Mouse (Mus musculus) MEL (cell line): ENCODE data around the gene Pde11a. TPM values are rescaled to one million over a fixed set of nuclear protein-coding genes. Genes with fewer than 3 reads are reported as not detected.

ENCODE experiments used
- DNase-seq: peaks from one replicate; pipeline ENCODE4 v3.0.0; 2011; ENCODE audit warnings: low read depth, low spot score
- H3K27ac ChIP-seq: 2 replicates; pipeline ENCODE4 v1.5.1; 2012; ENCODE audit warnings: low read depth, mild to moderate bottlenecking, control low read depth, low read length, moderate library complexity; ENCODE audit not compliant: control insufficient read depth
- H3K27me3 ChIP-seq, 2 experiments: fragments of 150-350 bp in 1 of 2; sonication (generic) in 1 of 2; 2 replicates each; pipeline ENCODE4 v1.6.1; 2012; ENCODE audit warnings: low read length in 2 of 2, mild to moderate bottlenecking in 2 of 2, improper control_type of control experiment in 1 of 2, moderate library complexity in 1 of 2; ENCODE audit not compliant: insufficient read depth in 2 of 2, control insufficient read depth in 1 of 2
- H3K36me3 ChIP-seq, 2 experiments: 2 replicates each; pipeline ENCODE4 v1.6.1; 2012 to 2014; ENCODE audit warnings: low read length in 2 of 2, improper control_type of control experiment in 1 of 2, inconsistent platforms in 1 of 2, mild to moderate bottlenecking in 1 of 2; ENCODE audit not compliant: insufficient read depth in 2 of 2, control insufficient read depth in 1 of 2
- H3K4me1 ChIP-seq, 2 experiments: fragments of 150-350 bp in 1 of 2; sonication (generic) in 1 of 2; 2 replicates each; pipeline ENCODE4 v1.6.1; 2012; ENCODE audit warnings: low read length in 2 of 2, improper control_type of control experiment in 1 of 2, mild to moderate bottlenecking in 1 of 2; ENCODE audit not compliant: insufficient read depth in 2 of 2, control insufficient read depth in 1 of 2
- H3K4me3 ChIP-seq, 2 experiments: fragments of 150-350 bp in 1 of 2; sonication (generic) in 1 of 2; 2 replicates each; pipeline ENCODE4 v1.5.1; 2012; ENCODE audit warnings: low read depth in 2 of 2, low read length in 2 of 2, mild to moderate bottlenecking in 2 of 2, moderate library complexity in 2 of 2, control low read depth in 1 of 2, improper control_type of control experiment in 1 of 2; ENCODE audit not compliant: control insufficient read depth in 1 of 2, insufficient read depth in 1 of 2
- H3K79me2 ChIP-seq: 2 replicates; pipeline ENCODE4 v1.6.1; 2012; ENCODE audit warnings: mild to moderate bottlenecking, low read length, moderate library complexity; ENCODE audit not compliant: control insufficient read depth, poor library complexity, insufficient read depth
- H3K9ac ChIP-seq: 2 replicates; pipeline ENCODE4 v1.6.1; 2012; ENCODE audit warnings: low read depth, mild to moderate bottlenecking, control low read depth, low read length, moderate library complexity; ENCODE audit not compliant: control insufficient read depth, poor library complexity, severe bottlenecking
- H3K9me3 ChIP-seq: fragments of 150-350 bp; sonication (generic); replicated peaks from 2 replicates; pipeline ENCODE4 v1.6.1; 2012; ENCODE audit warnings: mild to moderate bottlenecking, low read length, improper control_type of control experiment, moderate library complexity; ENCODE audit not compliant: insufficient read depth
- CHD2 ChIP-seq: IDR thresholded peaks from 2 replicates; pipeline ENCODE4 v1.6.1; 2011; ENCODE audit warnings: low read length, improper control_type of control experiment
- CTCF ChIP-seq, 3 experiments: IDR thresholded peaks in 2 of 3; conservative IDR thresholded peaks in 1 of 3; 2 replicates each; pipeline ENCODE4 v1.5.1; 2011 to 2012; ENCODE audit warnings: low read length in 3 of 3, low read depth in 2 of 3, mild to moderate bottlenecking in 2 of 3, improper control_type of control experiment in 1 of 3, inconsistent platforms in 1 of 3, mixed read lengths in 1 of 3, moderate library complexity in 1 of 3; ENCODE audit not compliant: control insufficient read depth in 1 of 3, insufficient read depth in 1 of 3, poor library complexity in 1 of 3, severe bottlenecking in 1 of 3
- E2F4 ChIP-seq: IDR thresholded peaks from 2 replicates; pipeline ENCODE4 v1.6.1; 2011; ENCODE audit warnings: low read depth, low read length, improper control_type of control experiment, borderline replicate concordance
- ELF1 ChIP-seq: IDR thresholded peaks from 2 replicates; pipeline ENCODE4 v1.6.1; 2014; ENCODE audit warnings: low read depth, mild to moderate bottlenecking, inconsistent platforms, low read length, improper control_type of control experiment, moderate library complexity
- EP300 ChIP-seq, 2 experiments: IDR thresholded peaks; 2 replicates each; pipeline ENCODE4 v1.6.1; 2011; ENCODE audit warnings: improper control_type of control experiment in 2 of 2, low read length in 2 of 2, low read depth in 1 of 2, mild to moderate bottlenecking in 1 of 2
- ETS1 ChIP-seq: IDR thresholded peaks from 2 replicates; pipeline ENCODE4 v1.6.1; 2012; ENCODE audit warnings: low read depth, mild to moderate bottlenecking, inconsistent platforms, low read length, improper control_type of control experiment, moderate library complexity
- GABPA ChIP-seq: IDR thresholded peaks from 2 replicates; pipeline ENCODE4 v1.6.1; 2012; ENCODE audit warnings: low read depth, mild to moderate bottlenecking, inconsistent platforms, low read length, improper control_type of control experiment, moderate library complexity
- HCFC1 ChIP-seq: IDR thresholded peaks from 2 replicates; pipeline ENCODE4 v1.6.1; 2012; ENCODE audit warnings: low read depth, mild to moderate bottlenecking, inconsistent platforms, low read length, improper control_type of control experiment, moderate library complexity
- JUND ChIP-seq: IDR thresholded peaks from 2 replicates; pipeline ENCODE4 v1.6.1; 2011; ENCODE audit warnings: low read depth, mild to moderate bottlenecking, improper control_type of control experiment, low read length
- KAT2A ChIP-seq: conservative IDR thresholded peaks from 2 replicates; pipeline ENCODE4 v1.6.1; 2012; ENCODE audit warnings: low read depth, low read length, improper control_type of control experiment, inconsistent platforms
- MAX ChIP-seq: IDR thresholded peaks from 2 replicates; pipeline ENCODE4 v1.6.1; 2011; ENCODE audit warnings: low read length, improper control_type of control experiment
- MAZ ChIP-seq: IDR thresholded peaks from 2 replicates; pipeline ENCODE4 v1.6.1; 2012; ENCODE audit warnings: low read depth, mild to moderate bottlenecking, inconsistent platforms, low read length, improper control_type of control experiment
- MEF2A ChIP-seq: IDR thresholded peaks from 2 replicates; pipeline ENCODE4 v1.6.1; 2014; ENCODE audit warnings: low read depth, mild to moderate bottlenecking, inconsistent platforms, low read length, improper control_type of control experiment; ENCODE audit not compliant: poor library complexity, insufficient replicate concordance, severe bottlenecking; ENCODE audit errors: extremely low read depth
- MXI1 ChIP-seq: IDR thresholded peaks from 2 replicates; pipeline ENCODE4 v1.6.1; 2011; ENCODE audit warnings: mild to moderate bottlenecking, low read depth, low read length, improper control_type of control experiment
- MYB ChIP-seq: IDR thresholded peaks from 2 replicates; pipeline ENCODE4 v1.6.1; 2011; ENCODE audit warnings: mild to moderate bottlenecking, low read depth, low read length, improper control_type of control experiment
- MYC ChIP-seq: IDR thresholded peaks from 2 replicates; pipeline ENCODE4 v1.6.1; 2011; ENCODE audit warnings: low read depth, mild to moderate bottlenecking, low read length, improper control_type of control experiment, moderate library complexity
- NELFE ChIP-seq: IDR thresholded peaks from 2 replicates; pipeline ENCODE4 v1.6.1; 2011; ENCODE audit warnings: low read depth, low read length, improper control_type of control experiment
- NRF1 ChIP-seq: IDR thresholded peaks from 2 replicates; pipeline ENCODE4 v1.6.1; 2014; ENCODE audit warnings: low read depth, mild to moderate bottlenecking, inconsistent platforms, low read length, improper control_type of control experiment, moderate library complexity; ENCODE audit not compliant: poor library complexity, insufficient read depth, severe bottlenecking
- POLR2A ChIP-seq, 2 experiments: IDR thresholded peaks; 2 replicates each; pipeline ENCODE4 v1.6.1; 2011 to 2012; ENCODE audit warnings: low read length in 2 of 2, mild to moderate bottlenecking in 2 of 2, control low read depth in 1 of 2, improper control_type of control experiment in 1 of 2, low read depth in 1 of 2, moderate library complexity in 1 of 2; ENCODE audit not compliant: control insufficient read depth in 1 of 2, insufficient read depth in 1 of 2, poor library complexity in 1 of 2
- POLR2AphosphoS5 ChIP-seq: IDR thresholded peaks from 2 replicates; pipeline ENCODE4 v1.6.1; 2012; ENCODE audit warnings: low read depth, borderline replicate concordance, mild to moderate bottlenecking, inconsistent platforms, low read length, moderate library complexity, mixed read lengths
- RCOR1 ChIP-seq: IDR thresholded peaks from 2 replicates; pipeline ENCODE4 v1.6.1; 2012; ENCODE audit warnings: low read depth, mild to moderate bottlenecking, inconsistent platforms, low read length, improper control_type of control experiment
- SIN3A ChIP-seq: IDR thresholded peaks from 2 replicates; pipeline ENCODE4 v1.6.1; 2012; ENCODE audit warnings: low read length, improper control_type of control experiment, inconsistent platforms
- TAL1 ChIP-seq: IDR thresholded peaks from 2 replicates; pipeline ENCODE4 v1.6.1; 2012; ENCODE audit warnings: mild to moderate bottlenecking, inconsistent platforms, low read length, moderate library complexity, mixed read lengths
- TBP ChIP-seq: IDR thresholded peaks from 2 replicates; pipeline ENCODE4 v1.8.0; 2011; ENCODE audit warnings: low read depth, low read length, improper control_type of control experiment
- TCF12 ChIP-seq: IDR thresholded peaks from 2 replicates; pipeline ENCODE4 v1.6.1; 2014; ENCODE audit warnings: low read depth, mild to moderate bottlenecking, inconsistent platforms, low read length, improper control_type of control experiment, moderate library complexity
- ZC3H11A ChIP-seq: IDR thresholded peaks from 2 replicates; pipeline ENCODE4 v1.6.1; 2012; ENCODE audit warnings: low read depth, mild to moderate bottlenecking, inconsistent platforms, low read length, improper control_type of control experiment
- ZMIZ1 ChIP-seq: IDR thresholded peaks from 2 replicates; pipeline ENCODE4 v1.6.1; 2012; ENCODE audit warnings: low read depth, mild to moderate bottlenecking, inconsistent platforms, low read length, improper control_type of control experiment, moderate library complexity
- ZNF384 ChIP-seq: IDR thresholded peaks from 2 replicates; pipeline ENCODE4 v1.6.1; 2012; ENCODE audit warnings: low read depth, mild to moderate bottlenecking, inconsistent platforms, low read length, improper control_type of control experiment
- polyA plus RNA-seq, 2 experiments: library from polyadenylated mRNA; stranded (reverse) in 1 of 2; unstranded in 1 of 2; fragments of >175 nt in 1 of 2; fragments of >200 nt in 1 of 2; gene quantifications; 2 replicates each; pipeline versions ENCODE4 v1.2.1 to v1.2.4; 2012; ENCODE audit warnings: low replicate concordance in 2 of 2, low read depth in 1 of 2; ENCODE audit not compliant: insufficient read length in 2 of 2, insufficient read depth in 1 of 2, missing spikeins in 1 of 2
- total RNA-seq: library from RNA; depleted of rRNA; stranded (reverse); fragments of 300-350 nt; gene quantifications from 2 replicates; pipeline ENCODE4 v1.2.3, GENCODE M21; 2012

Pde11a gene
- total and polyA plus RNA-seq, 3 experiments = not detected

DNA sequence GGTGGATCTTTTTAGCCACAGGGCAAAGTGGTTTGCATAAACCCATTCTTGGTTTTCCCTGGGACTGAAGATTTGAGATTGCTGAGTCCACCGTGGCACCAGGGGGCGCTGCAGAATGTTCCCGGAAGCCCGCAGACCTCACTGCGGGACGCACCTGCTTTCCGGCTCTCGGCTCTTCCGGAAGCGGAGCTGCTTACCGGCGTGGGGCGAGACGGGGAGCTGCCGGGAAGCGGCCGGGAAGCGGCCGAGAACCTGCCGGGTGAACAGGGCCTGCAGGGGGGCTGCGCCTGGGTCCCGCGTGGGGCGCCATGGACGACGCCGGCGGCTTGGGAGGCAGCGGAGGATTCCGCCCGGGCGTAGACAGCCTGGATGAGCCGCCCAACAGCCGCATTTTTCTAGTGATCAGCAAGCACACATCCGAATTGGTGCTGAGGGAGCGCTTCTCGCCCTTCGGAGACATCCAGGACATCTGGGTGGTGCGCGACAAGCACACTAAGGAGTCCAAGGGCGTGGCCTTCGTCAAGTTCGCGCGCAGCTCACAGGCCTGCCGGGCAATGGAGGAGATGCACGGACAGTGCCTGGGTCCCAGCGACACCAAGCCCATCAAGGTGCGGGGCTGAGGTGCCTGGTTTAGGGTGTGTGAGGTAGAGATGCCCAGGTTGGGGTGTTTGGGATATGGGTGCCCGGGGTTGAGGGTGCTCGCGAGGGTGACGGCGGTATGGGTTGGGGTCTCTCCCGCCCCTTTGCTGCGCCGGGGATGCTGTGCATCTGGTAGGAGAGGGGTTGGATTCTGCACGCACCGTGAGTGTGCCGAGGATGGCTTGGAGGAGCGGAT lies 31.5 kb upstream of the Pde11a start, which contains the start of gene Rbm45:
Gene Rbm45, plus strand, starts transcription at position 164 of the 835 bp plus-strand sequence.
- H3K79me2 ChIP-seq = peaks cover 12% of the 10 kb centered on the region
- peak within 1 kb of the TSS; percentile 71 to 94 for H3K4me3 ChIP-seq
- H3K27me3 ChIP-seq = no peaks in the 10 kb centered on the region
- peak; percentile 93 for DNase-seq
- H3K36me3 ChIP-seq = peaks cover 4 to 22% of the 10 kb centered on the region in 2 experiments
- peak within 1 kb of the TSS; percentile 98 for H3K9ac ChIP-seq
- peaks cover 3 to 17% of the 10 kb centered on the region in 2 experiments for H3K4me1 ChIP-seq
- TF ChIP-seq ZMIZ1 (peak; percentile 53; the same call in 1 of the 2 replicates), MXI1 (peak; percentile 89), JUND (no peak), E2F4 (peak; percentile 67; the same call in 1 of the 2 replicates), CHD2 (no peak), SIN3A (peak; percentile 89), MYB (no peak), NRF1 (0 out of 2 replicates have a peak, but pooled peaks have one; percentile 8), MAZ (0 out of 2 replicates have a peak, but pooled peaks have one; percentile 49), MYC (peak; percentile 79), TBP (peak; percentile 57; the same call in 1 of the 2 replicates), MAX (peak; percentile 62; the same call in 1 of the 2 replicates), GABPA (peak; percentile 31; the same call in 1 of the 2 replicates), POLR2AphosphoS5 (no peak), CTCF (IDR thresholded peaks at IDR 0.05 in 2 of 3, conservative IDR thresholded peaks at IDR 0.05 in 1 of 3; ENCODE audit: control insufficient read depth in 1 of 3, insufficient read depth in 1 of 3, low read depth in 2 of 3, low read length in 3 of 3, poor library complexity in 1 of 3, severe bottlenecking in 1 of 3) (peak; percentile 59 to 84 (median 75); a peak in 5 of 6 replicates), ELF1 (peak; percentile 95), EP300 (IDR thresholded peaks at IDR 0.05; ENCODE audit: low read depth in 1 of 2, low read length in 2 of 2) (peak in 1 of 2 experiments; percentile 12; a peak in 1 of 4 replicates), KAT2A (peak; percentile 48; the same call in 1 of the 2 replicates), NELFE (peak; percentile 80; the same call in 1 of the 2 replicates), ZC3H11A (no peak), TCF12 (peak; percentile 46), ZNF384 (peak; percentile 49; the same call in 1 of the 2 replicates), RCOR1 (no peak), MEF2A (no peak), TAL1 (no peak), POLR2A (IDR thresholded peaks at IDR 0.05; ENCODE audit: control insufficient read depth in 1 of 2, insufficient read depth in 1 of 2, low read depth in 1 of 2, low read length in 2 of 2, poor library complexity in 1 of 2) (peak; percentile 46 to 76; a peak in 2 of 4 replicates), HCFC1 (peak; percentile 88), ETS1 (0 out of 2 replicates have a peak, but pooled peaks have one; percentile 24)
- H3K27ac ChIP-seq = peak within 1 kb of the TSS; percentile 89
- no peaks in the 10 kb centered on the region for H3K9me3 ChIP-seq
